Mouse (Mus musculus): Measurements from ENCODE around the gene Hexim2.

The Hexim2 gene

DNA sequence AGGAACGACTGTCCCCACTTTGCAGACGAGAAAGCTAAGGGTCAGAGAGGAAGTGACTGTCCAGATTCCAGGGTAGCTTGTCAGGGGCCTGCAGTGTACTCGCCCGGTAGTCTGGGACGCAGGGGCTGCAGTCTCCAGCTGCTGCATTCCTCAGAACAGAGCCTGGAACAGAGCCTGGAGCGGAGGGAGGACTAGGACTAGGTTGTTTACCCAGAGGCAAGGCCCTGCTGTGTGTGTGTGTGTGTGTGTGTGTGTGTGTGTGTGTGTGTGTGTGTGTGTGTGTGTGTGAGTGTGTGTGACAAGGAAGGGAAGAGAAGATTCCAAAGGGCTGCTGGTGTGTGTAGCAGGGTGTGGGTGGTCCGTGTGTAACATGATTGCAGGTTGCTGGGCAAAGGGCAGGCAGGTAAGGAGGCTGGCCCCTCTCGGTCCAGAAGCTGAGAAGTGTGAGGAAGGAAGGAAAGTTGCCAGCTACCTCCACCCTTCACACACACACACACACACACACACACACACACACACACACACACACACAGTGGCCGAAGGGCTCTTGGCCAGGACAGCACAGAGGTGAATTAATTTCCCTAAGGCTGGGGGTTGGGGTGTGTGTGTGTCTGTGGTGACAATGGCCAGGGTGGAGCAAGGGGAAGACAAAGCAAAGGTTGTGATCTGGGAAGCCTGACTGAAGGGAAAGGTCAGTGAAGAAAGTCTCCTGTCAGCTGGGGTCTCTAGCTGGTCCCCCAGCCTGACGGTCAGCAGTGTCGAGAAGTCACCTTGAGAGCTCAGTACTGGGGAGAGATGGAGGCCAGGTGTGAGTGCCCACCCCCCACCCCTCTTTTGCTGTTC is 9.1 kb downstream of the Hexim2 start:
- DNase-seq (ENCODE audit: inconsistent ontology term) = peak; percentile 75

DNA sequence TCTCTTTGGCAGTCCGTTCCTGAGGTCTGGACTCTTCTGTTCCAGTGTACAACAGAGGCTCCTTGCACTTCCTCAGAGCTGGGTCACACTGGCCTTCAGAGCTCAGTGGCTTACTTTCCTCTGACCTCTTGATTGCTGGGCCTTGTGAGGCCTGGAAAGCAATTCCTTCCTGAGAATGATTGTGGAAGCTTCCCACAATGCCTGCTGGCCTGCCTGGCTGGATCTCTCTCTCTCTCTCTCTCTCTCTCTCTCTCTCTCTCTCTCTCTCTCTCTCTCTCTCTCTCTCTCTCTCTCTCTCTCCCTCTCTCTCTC is 9.7 kb downstream of the Hexim2 start:
- DNase-seq (ENCODE audit: inconsistent ontology term) = no peak

- peak; percentile 92 for DNase-seq (ENCODE audit: inconsistent ontology term)
These were observed 10.4 kb downstream of the Hexim2 start for GRCm38 (mm10) chr11:103142441-103143182.

DNA sequence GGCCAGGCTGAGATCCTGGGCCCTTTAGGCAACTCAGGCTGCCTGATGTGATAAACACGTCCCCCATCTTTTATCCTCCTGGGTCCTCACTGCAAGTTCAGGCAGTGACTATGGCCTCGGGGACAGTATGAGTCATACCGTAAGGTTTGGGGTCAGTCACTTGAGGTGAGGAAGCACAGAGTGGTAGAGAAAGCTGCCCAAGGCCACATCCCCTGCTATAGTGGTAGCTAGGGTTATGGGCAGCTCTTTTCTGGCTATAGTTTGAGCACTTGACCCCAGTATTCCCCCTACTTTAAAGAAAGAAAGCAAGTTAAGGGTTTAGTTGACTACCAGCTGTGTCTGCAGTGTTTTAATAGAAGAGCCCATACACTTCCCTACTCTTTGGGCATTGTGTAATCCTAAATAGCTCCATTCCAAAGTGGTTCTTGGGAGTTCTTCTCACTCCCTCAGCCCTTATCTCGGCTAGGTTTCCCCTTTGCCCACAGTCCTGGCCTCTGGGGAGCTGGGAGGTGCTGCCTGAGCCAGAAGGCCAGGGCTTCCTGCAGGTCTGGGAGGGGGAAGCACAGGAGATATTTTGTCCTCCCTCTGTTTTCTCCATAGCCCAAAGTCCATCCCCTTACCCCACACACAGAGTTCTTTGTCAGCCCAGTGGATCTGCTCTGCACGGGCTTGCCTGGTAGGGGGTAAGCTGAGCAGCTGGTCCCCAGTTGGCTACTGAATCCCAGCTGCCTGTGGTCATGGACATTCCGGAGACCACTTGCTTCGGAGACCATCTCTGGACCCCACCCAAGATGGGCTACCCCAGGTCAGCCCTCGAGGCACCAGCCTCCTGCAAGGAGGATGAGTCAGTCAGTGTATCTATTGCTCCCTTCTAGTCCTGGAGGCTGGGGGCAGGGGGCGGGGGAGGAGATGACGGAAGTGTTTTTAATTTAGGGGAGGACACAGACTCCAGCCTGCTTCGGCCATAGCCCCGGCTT is 12.4 kb downstream of the Hexim2 start:
- peak; percentile 69 for DNase-seq (ENCODE audit: inconsistent ontology term)

GRCm38 (mm10) chr11:103146386-103146785 is 14.2 kb downstream of the Hexim2 start:
- DNase-seq (ENCODE audit: inconsistent ontology term) = no peak

DNA sequence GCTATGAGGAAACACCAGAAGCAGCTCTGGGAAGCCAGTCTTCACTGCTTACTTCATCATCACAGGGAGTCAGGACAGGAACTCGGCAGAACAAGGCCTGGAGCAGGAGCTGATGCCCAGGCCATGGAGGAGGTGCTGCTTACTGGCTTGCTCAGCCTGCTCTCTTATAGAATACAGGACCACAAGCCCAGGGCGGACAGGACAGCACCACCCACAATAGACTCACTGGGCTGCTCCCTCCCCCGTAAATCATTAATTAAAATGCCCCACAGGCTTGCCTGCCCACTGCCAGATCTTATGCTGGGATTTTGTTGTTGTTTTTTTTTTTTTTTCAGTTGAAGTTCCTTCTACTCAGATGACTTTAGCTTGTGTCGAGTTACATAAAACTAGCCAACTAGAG is 15.5 kb downstream of the Hexim2 start:
- DNase-seq (ENCODE audit: inconsistent ontology term) = no peak

- DNase-seq (ENCODE audit: inconsistent ontology term) = no peak
These were observed 17.5 kb downstream of the Hexim2 start for GRCm38 (mm10) chr11:103149771-103150170.

- peak; percentile 97 for DNase-seq (ENCODE audit: inconsistent ontology term)
These were observed 26.6 kb downstream of the Hexim2 start for GRCm38 (mm10) chr11:103158621-103159478.

DNA sequence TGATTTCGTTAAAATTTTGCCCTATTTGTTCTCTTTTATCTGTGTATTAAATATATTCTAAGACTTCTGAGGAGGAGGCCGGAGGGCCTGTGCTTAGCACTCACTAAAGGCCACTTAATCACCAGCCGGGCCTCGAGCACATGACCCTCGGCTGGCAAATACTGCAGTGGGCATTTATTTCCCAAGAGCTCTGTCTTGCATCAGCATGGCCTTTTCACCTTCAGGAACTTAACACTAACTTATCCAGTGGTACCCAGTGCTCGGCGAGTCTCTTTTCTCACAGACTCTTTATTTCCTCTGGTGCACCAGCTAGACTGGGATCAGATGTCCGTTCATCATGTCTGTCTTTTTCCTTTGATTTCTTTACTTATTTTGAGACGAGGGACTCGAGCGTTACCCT is 28.5 kb downstream of the Hexim2 start:
- DNase-seq (ENCODE audit: inconsistent ontology term) = no peak

DNA sequence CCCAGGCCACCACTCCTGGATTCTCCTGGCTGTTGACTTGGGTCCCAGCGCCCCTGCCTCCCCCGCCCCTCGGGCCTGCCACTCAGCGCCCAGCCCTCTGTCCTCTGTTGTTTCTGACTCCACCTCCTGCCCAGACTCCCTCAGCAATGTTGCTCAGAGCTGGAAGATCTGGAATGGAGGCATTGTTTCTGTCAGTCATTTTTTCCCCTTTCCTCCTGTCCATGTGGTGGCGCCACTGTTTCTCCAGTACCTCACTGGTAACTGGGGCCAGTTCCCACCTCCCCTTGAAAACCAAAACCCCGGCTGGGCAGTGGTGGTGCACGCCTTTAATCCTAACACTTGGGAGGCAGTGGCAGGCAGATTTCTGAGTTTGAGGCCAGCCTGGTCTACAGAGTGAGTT is 29.2 kb downstream of the Hexim2 start:
- DNase-seq (ENCODE audit: inconsistent ontology term) = no peak

DNA sequence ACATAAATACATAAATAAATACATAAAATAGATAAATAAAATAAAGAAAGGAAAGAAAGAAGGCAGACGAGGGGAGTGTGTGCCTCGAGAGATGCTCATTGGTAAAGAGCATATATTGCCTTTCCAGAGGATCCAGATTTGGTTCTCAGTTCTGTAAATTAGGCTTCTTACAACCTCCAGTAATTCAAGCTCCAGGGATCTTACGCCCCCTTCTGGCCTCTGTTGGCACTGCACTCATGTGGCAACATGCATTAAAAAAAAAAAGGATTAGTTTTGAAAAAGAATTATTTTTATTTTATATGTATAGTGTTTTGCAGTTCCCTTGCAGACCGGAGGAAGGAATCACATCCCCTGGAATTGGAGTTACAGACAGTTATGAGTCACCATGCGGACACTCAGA is 29.9 kb downstream of the Hexim2 start:
- no peak for DNase-seq (ENCODE audit: inconsistent ontology term)

- no peak for DNase-seq (ENCODE audit: inconsistent ontology term)
These were observed 32.2 kb downstream of the Hexim2 start for GRCm38 (mm10) chr11:103164391-103164790.

DNA sequence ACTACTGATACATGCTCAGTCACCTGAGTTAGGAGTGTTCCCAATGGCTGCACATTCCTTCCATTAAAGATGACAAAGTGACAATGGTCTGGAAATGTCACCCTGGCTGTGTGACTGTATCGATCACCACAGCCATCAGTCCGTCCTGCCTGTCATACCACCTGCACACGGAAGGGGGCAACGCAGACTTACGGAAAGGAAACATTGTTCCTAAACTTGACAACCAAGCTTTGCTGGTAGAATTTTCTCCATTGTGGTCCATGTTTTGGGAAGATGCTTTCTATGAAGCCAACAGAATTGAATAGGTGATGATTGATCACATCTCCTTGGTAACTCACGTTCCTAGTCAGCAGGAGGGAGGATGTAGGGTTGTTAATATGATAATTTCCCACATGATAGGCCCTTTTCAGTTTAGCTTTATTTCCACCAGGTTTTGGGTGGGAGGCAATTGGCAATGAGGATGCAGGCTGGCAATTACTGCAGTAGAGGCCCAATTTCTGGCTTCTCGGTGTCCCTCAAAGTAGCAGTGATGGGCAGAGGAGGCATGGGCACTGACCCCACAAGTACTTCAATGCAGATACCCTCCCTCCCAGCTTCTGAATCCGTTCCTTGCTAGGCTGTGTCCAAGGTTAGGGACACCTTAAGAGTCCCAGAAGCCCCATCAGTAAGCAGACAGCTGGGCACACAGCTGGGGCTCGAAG is 36.6 kb downstream of the Hexim2 start:
- DNase-seq (ENCODE audit: inconsistent ontology term) = peak; percentile 54

- no peak for DNase-seq (ENCODE audit: inconsistent ontology term)
These were observed 37.4 kb downstream of the Hexim2 start for GRCm38 (mm10) chr11:103169664-103170063.

DNA sequence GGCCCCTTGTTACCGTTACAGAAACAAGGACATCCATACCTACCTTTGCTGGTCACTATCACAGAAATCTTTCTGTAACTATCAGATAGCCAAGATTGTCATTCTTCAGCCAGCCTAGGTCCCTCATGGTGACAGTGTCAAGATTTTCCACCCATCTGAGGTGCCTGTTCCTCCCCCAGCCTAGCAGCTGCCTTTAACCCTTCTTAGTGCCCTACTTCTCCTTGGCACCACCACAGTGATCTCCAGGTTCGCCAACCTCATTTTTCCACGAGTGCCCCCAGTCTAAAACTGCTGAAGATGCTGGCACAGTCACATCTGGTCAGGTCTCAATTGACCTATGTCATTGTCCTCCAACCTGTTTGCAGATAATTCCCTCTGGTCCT is 37.9 kb downstream of the Hexim2 start:
- no peak for DNase-seq (ENCODE audit: inconsistent ontology term)

- peak; percentile 49 for DNase-seq (ENCODE audit: inconsistent ontology term)
These were observed 38.5 kb downstream of the Hexim2 start, which contains the start of gene Fmnl1 for GRCm38 (mm10) chr11:103170494-103171285. Gene Fmnl1, plus strand, starts transcription at chr11:103171107.

- no peak for DNase-seq (ENCODE audit: inconsistent ontology term)
These were observed 39.0 kb downstream of the Hexim2 start for GRCm38 (mm10) chr11:103171286-103171620.

DNA sequence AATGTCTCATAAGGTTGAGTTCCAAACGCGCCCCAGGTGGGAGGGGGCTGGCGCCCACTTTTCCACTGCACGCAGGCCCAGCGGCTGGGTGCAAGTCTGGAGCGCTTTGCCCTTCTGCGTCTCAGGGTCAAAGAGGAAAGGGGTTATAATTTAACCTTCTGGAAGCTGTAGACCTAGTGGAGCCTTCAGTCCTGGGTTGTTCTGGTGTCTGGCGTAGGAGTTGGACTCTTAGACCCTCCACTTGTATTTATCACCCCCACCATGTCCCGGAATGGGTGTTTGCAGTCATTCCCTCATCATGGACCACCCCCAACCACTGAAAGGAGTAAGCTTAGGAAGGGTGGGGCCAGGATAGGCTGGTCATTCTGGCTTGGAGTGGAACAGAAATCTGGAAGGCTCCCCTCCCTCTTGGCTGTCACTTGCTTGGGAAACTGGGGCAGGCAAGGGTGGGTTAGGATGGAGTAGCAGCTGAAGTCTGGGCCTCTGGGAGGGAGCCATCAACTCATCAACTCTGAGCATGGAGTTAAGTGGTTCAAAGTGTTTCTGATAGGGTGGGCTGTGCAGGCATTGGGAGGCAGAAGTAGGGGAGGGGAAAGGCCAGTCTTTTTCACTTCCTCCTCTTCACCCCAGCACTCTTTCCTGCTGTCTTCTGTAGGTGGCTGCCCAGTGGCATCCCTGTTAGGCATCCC is 39.6 kb downstream of the Hexim2 start:
- DNase-seq (ENCODE audit: inconsistent ontology term) = no peak

GRCm38 (mm10) chr11:103172392-103173040 is 40.3 kb downstream of the Hexim2 start:
- no peak for DNase-seq (ENCODE audit: inconsistent ontology term)

All from Muller cell, postnatal 12 days (primary cell).